Mouse (Mus musculus) liver, adult 2 months (tissue): ENCODE measurements around the gene Rhoj.

Experiments
- CTCF ChIP-seq: fragments of 200-500 bp; IDR thresholded peaks from 2 replicates; pipeline ENCODE4 v1.5.1; 2011; ENCODE audit warnings: low read depth, low read length, control low read depth
- POLR2A ChIP-seq: fragments of 200-500 bp; IDR thresholded peaks from 2 replicates; pipeline ENCODE4 v1.6.1; 2011; ENCODE audit warnings: low read length, control low read depth; ENCODE audit not compliant: insufficient read depth; ENCODE audit errors: extremely low read depth

DNA sequence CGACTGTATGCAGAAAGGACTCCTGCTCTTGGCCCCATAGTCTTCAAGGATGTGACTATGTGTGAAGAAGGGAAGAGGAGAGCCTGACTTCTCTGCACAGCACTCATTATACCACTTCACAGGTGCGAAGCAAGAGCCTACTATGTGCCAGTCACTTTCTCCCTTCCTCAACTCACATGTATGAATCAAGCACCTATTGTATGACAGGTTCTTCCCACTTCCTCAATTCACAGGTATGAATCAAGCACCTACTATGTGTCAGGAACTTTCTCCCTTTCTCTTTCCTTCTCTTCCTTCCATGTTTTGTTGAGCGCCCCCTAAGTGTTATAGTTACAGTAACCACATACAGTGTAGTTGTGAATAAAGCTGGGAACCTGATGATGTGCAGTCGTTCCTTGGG, 116.7 kb downstream of the Rhoj start:
- TF ChIP-seq CTCF (no peak), POLR2A (no peak)
